Mouse (Mus musculus) limb, embryonic 11.5 days (tissue): ENCODE measurements around the gene Etv2. TPM values are rescaled to one million over a fixed set of nuclear protein-coding genes. Genes with fewer than 3 reads are reported as not detected.

Experiments
- ATAC-seq: fragments of 200-750 bp; cut with Nextera tagmentation; 2 replicates; pipeline ENCODE4 v1.8.0; 2017; ENCODE audit warnings: low read depth; ENCODE audit not compliant: insufficient number of reproducible peaks, low FRiP score, low TSS enrichment
- DNase-seq: peaks from one replicate; pipeline ENCODE4 v3.0.0-alpha.2; 2015; ENCODE audit warnings: low spot score
- H3K27ac ChIP-seq: fragments of 300-500 bp; sonication (generic); replicated peaks from 2 replicates; pipeline ENCODE4 v1.5.1; 2014; ENCODE audit warnings: low read depth, mild to moderate bottlenecking, low read length
- H3K27me3 ChIP-seq: fragments of 300-500 bp; sonication (generic); 2 replicates; pipeline ENCODE4 v1.6.1; 2014; ENCODE audit warnings: mild to moderate bottlenecking, low read length, mixed read lengths; ENCODE audit not compliant: control insufficient read depth, insufficient read depth
- H3K36me3 ChIP-seq: fragments of 300-500 bp; sonication (generic); 2 replicates; pipeline ENCODE4 v1.6.1; 2014; ENCODE audit warnings: mild to moderate bottlenecking, low read length, moderate library complexity, mixed read lengths; ENCODE audit not compliant: control insufficient read depth, insufficient read depth
- H3K4me1 ChIP-seq: fragments of 300-500 bp; sonication (generic); 2 replicates; pipeline ENCODE4 v1.6.1; 2014; ENCODE audit warnings: low read length, mixed read lengths; ENCODE audit not compliant: control insufficient read depth, insufficient read depth
- H3K4me2 ChIP-seq: fragments of 300-500 bp; sonication (generic); 2 replicates; pipeline ENCODE4 v1.6.1; 2014; ENCODE audit warnings: low read depth, mild to moderate bottlenecking, moderate library complexity; ENCODE audit not compliant: severe bottlenecking
- H3K4me3 ChIP-seq: fragments of 300-500 bp; sonication (generic); 2 replicates; pipeline ENCODE4 v1.5.1; 2014; ENCODE audit warnings: low read depth, low read length
- H3K9ac ChIP-seq: fragments of 300-500 bp; sonication (generic); 2 replicates; pipeline ENCODE4 v1.6.1; 2014; ENCODE audit warnings: mild to moderate bottlenecking, low read length
- H3K9me3 ChIP-seq: fragments of 300-500 bp; sonication (generic); 2 replicates; pipeline ENCODE4 v1.6.1; 2016; ENCODE audit warnings: low read length; ENCODE audit not compliant: control insufficient read depth
- WGBS: fragments of 180-500 bp; shearing (Covaris S2); extraction: QIAGEN DNeasy Blood & Tissue Kit; methylation state at CpG from one replicate; pipeline ENCODE4 v1.1.7; 2014; 5-methylcytosine and 5-hydroxymethylcytosine counted together
- polyA plus RNA-seq: library from polyadenylated mRNA; unstranded; fragments of >200 nt; fragmentation: Nextera tagmentation; extraction: Ambion mirVana; gene quantifications from 2 replicates; pipeline ENCODE4 v1.2.1, GENCODE M21; 2014

The Etv2 gene
- polyA plus RNA-seq, 1 experiment from 2014 or later = 0.19 TPM

GRCm38 (mm10) chr7:30596093-30596492 lies 39.6 kb downstream of the Etv2 start:
- WGBS = 80% methylated on average over 5 of the region's 5 CpGs
- H3K27me3 ChIP-seq = no peaks in the 10 kb centered on the region
- no peak overlapping the region for H3K27ac ChIP-seq
- no peak overlapping the region for H3K4me2 ChIP-seq
- no peaks in the 10 kb centered on the region for H3K36me3 ChIP-seq
- H3K4me3 ChIP-seq = no peak overlapping the region
- no peak overlapping the region for H3K9ac ChIP-seq
- H3K4me1 ChIP-seq = no peaks in the 10 kb centered on the region
- no peak for DNase-seq
- no peak for ATAC-seq
- no peaks in the 10 kb centered on the region for H3K9me3 ChIP-seq

- ATAC-seq (no peak), DNase-seq (no peak)
- Histone ChIP-seq H3K9me3 (no peaks in the 10 kb centered on the region), H3K36me3 (no peaks in the 10 kb centered on the region), H3K4me1 (0 out of 2 replicates have a peak, but pooled peaks cover 4% of the 10 kb centered on the region), H3K27me3 (no peaks in the 10 kb centered on the region), H3K27ac (no peak overlapping the region), H3K4me3 (no peak overlapping the region), H3K9ac (no peak overlapping the region), H3K4me2 (no peak overlapping the region)
- 73% methylated on average over 4 of the region's 4 CpGs for WGBS
Measured at GRCm38 (mm10) chr7:30594510-30595024, 41.1 kb downstream of the Etv2 start.

- H3K27me3 ChIP-seq = no peaks in the 10 kb centered on the region
- WGBS = 75% methylated on average over 10 of the region's 10 CpGs
- no peak overlapping the region for H3K4me2 ChIP-seq
- H3K4me1 ChIP-seq = 0 out of 2 replicates have a peak, but pooled peaks cover 4% of the 10 kb centered on the region
- DNase-seq = no peak
- no peak for ATAC-seq
- H3K9ac ChIP-seq = no peak overlapping the region
- H3K27ac ChIP-seq = no peak overlapping the region
- H3K36me3 ChIP-seq = no peaks in the 10 kb centered on the region
- no peaks in the 10 kb centered on the region for H3K9me3 ChIP-seq
- H3K4me3 ChIP-seq = no peak overlapping the region
Measured at GRCm38 (mm10) chr7:30593579-30594509, 41.8 kb downstream of the Etv2 start.

GRCm38 (mm10) chr7:30592772-30593423 lies 42.8 kb downstream of the Etv2 start:
- no peaks in the 10 kb centered on the region for H3K27me3 ChIP-seq
- H3K36me3 ChIP-seq = no peaks in the 10 kb centered on the region
- H3K4me2 ChIP-seq = no peak overlapping the region
- ATAC-seq (no peak), DNase-seq (no peak)
- 0 out of 2 replicates have a peak, but pooled peaks cover 4% of the 10 kb centered on the region for H3K4me1 ChIP-seq
- H3K9me3 ChIP-seq = no peaks in the 10 kb centered on the region
- H3K9ac ChIP-seq = no peak overlapping the region
- no peak overlapping the region for H3K4me3 ChIP-seq
- H3K27ac ChIP-seq = no peak overlapping the region
- WGBS = 49% methylated on average over 5 of the region's 5 CpGs

GRCm38 (mm10) chr7:30591605-30591951 lies 44.1 kb downstream of the Etv2 start:
- no peak for DNase-seq
- WGBS = 52% methylated on average over 4 of the region's 4 CpGs
- no peak overlapping the region for H3K4me2 ChIP-seq
- H3K9ac ChIP-seq = no peak overlapping the region
- no peaks in the 10 kb centered on the region for H3K27me3 ChIP-seq
- H3K4me3 ChIP-seq = no peak overlapping the region
- H3K27ac ChIP-seq = no peak overlapping the region
- H3K36me3 ChIP-seq = 0 out of 2 replicates have a peak, but pooled peaks cover 3% of the 10 kb centered on the region
- no peaks in the 10 kb centered on the region for H3K9me3 ChIP-seq
- no peak for ATAC-seq
- peaks cover 11% of the 10 kb centered on the region for H3K4me1 ChIP-seq

GRCm38 (mm10) chr7:30590927-30591604 lies 44.6 kb downstream of the Etv2 start:
- Histone ChIP-seq H3K4me2 (no peak overlapping the region), H3K4me1 (peaks cover 11% of the 10 kb centered on the region), H3K27ac (no peak overlapping the region), H3K4me3 (no peak overlapping the region), H3K9ac (no peak overlapping the region), H3K36me3 (peaks cover 6% of the 10 kb centered on the region; the same call in 1 of the 2 replicates), H3K9me3 (no peaks in the 10 kb centered on the region), H3K27me3 (no peaks in the 10 kb centered on the region)
- WGBS = 81% methylated on average over 9 of the region's 9 CpGs
- DNase-seq (no peak), ATAC-seq (no peak)

GRCm38 (mm10) chr7:30589435-30590301 lies 46.0 kb downstream of the Etv2 start:
- ATAC-seq (peak; percentile 65), DNase-seq (peak; percentile 93)
- Histone ChIP-seq H3K9me3 (no peaks in the 10 kb centered on the region), H3K4me2 (peak overlapping the region; percentile 55), H3K9ac (peak overlapping the region; percentile 45), H3K36me3 (peaks cover 15% of the 10 kb centered on the region), H3K27ac (0 out of 2 replicates have a peak overlapping the region, but pooled peaks have one; percentile 91), H3K4me3 (peak overlapping the region; percentile 84), H3K27me3 (no peaks in the 10 kb centered on the region), H3K4me1 (peaks cover 11% of the 10 kb centered on the region)
- WGBS = 28% methylated on average over 40 of the region's 40 CpGs
